Mouse (Mus musculus) cortical plate, adult 2 months (tissue): ENCODE data around the gene Snx6.

Experiments
- CTCF ChIP-seq: fragments of 200-500 bp; IDR thresholded peaks from 2 replicates; pipeline ENCODE4 v1.5.1; 2011; ENCODE audit warnings: mild to moderate bottlenecking, control low read depth, low read length; ENCODE audit not compliant: insufficient read depth; ENCODE audit errors: extremely low read depth
- POLR2A ChIP-seq: fragments of 200-500 bp; IDR thresholded peaks from 2 replicates; pipeline ENCODE4 v1.6.1; 2011; ENCODE audit warnings: mild to moderate bottlenecking, low read length, control low read depth; ENCODE audit not compliant: insufficient read depth; ENCODE audit errors: extremely low read depth

GRCm38 (mm10) chr12:54819181-54819935 is 23.9 kb upstream of the Snx6 start:
- TF ChIP-seq POLR2A (no peak), CTCF (no peak)
